Mouse (Mus musculus) adrenal gland, adult (tissue): ENCODE data around the gene Rhof.

Source experiments
- DNase-seq, 2 experiments: peaks; one replicate each; pipeline ENCODE4 v3.0.0; 2022 to 2023; ENCODE audit warnings: low spot score in 1 of 2; ENCODE audit not compliant: inconsistent age in 2 of 2

Rhof gene

GRCm38 (mm10) chr5:123132308-123133071 is at the start of gene Rhof:
TSS of gene Rhof (minus strand) at chr5:123132692.
- peak; percentile 90 to 94 for DNase-seq

DNA sequence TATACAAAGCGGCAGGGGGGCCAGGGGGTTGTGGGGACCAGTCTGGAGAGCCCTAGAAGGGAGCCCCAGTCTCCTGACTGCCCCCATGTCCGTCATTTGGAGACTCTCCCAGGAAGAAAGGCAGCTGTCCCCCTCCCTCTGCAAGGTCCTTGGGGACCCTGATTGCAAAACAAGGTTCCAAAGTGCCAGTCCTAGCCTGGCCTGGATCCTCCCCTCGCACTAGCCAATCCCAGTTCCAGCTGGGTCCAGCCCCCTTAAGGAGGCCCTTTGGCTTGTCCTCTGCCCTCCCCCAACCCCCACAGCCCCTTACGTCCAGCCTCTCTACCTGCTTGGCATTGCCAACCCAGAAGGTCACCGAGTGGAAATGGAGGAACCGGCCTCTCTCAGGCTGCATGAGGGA is 49.0 kb upstream of the Rhof start:
- peak in 1 of 2 experiments; percentile 45 for DNase-seq

DNA sequence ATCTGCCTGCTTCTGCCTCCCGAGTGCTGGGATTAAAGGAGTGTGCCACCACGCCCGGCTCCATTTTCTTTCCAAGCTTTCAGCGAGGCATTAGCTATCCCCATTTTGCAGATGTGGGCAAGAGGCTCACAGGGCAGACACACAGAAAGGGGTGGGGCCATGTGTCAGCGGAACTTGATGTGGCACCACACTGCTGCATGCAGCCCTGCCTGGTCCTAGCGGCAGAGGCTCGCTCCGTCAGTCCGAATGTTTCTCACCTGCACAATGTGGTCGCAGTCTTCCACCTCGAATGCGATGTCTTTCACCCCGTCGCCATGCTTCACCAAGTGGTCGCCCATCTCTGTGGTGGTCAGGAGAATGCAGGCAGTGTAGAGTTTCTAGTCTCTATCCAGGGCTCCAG is 47.9 kb upstream of the Rhof start:
- no peak for DNase-seq

DNA sequence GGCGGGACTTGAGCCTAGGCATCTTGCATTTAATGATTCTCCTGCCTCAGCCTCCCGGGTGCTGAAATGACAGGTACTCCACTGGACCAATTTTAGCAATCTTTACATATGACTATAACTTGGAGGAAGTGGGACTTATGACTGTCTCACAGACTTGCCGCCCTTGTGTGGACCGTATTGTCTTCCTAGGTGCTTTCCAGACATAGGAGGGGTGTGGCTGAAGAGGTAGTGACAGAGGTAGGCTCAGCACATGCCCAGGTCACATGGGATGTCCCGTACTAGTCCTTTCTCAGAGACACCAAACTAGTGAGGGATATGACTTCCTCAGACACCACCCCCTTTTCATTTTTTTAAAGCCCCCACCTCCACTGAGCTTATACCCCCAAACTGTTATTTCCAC is 46.3 kb upstream of the Rhof start:
- DNase-seq = no peak

DNA sequence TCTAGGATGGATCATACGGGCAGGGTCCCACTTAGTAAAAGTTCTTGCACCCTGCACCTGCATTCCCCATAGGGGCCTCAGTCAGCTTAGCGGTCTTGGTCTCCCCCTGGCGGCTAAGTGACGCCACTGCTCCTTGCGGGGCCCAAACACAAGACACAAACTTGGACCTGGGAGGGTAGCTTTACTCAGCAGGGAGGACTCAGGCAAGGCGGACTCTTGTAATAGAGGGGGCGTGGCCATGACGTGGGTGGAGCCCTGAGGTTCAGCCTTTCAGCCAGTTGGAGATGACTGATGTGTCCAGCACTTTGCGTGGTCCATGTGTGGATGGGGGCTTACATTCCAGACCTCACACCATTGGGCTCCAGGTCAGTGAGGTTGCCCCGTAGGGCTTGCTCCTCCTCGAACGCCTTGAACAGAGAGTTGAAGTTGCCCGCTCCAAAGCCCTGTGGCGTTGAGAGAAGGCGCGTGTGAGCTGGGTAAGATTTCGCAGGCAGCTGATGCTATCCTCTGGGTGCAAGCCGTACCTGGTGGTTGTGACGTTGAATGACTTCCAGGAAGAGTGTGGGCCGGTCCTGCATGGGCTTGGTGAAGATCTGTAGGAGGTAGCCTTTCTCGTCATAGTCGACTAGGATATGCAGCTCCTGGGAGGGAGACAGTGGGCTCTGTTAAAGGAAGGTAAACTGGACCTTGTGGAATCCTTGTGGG is 39.3 kb upstream of the Rhof start:
- peak; percentile 86 to 95 for DNase-seq

DNA sequence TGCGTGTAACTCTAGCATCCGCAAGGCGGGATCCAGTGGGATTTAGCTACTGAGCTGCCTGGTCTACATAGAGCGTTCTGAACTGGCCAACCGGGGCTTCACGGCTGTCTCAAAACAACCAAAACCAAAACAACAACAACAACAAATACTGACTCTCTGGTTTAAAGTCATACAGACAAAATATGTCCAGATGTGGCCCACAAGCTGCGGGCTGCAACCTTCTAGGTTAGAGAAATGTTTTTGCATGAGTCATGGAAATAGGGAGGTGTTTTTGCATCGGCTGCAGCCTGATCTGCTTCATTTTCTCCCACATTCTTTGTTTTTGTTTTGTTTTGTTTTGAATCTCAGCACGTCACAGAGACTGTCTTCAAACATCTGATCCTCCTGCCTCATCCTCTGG is 37.9 kb upstream of the Rhof start:
- peak in 1 of 2 experiments; percentile 43 for DNase-seq

DNA sequence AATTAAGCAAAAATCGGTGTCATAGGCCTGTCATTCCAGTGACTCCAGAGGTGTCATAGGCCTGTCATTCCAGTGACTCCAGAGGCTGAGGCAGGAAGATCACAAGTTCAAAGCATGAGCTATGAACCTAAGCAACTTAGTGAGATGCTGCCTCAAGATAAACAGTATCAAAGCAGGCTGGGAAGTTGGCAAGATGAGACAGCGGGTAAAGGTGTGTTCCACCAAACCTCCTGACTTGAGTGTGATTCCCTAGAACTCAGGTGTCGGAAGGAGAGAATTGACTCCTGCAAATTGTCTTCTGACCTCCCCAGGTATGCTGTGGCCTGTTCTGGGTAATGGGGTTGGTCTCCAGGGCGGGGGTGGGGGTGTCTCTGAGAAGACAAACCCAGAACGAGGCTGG is 36.8 kb upstream of the Rhof start, which contains the start of gene Psmd9:
Psmd9 (plus strand) TSS at position 130 of the 400 bp plus-strand sequence.
- peak in 1 of 2 experiments; percentile 18 for DNase-seq

DNA sequence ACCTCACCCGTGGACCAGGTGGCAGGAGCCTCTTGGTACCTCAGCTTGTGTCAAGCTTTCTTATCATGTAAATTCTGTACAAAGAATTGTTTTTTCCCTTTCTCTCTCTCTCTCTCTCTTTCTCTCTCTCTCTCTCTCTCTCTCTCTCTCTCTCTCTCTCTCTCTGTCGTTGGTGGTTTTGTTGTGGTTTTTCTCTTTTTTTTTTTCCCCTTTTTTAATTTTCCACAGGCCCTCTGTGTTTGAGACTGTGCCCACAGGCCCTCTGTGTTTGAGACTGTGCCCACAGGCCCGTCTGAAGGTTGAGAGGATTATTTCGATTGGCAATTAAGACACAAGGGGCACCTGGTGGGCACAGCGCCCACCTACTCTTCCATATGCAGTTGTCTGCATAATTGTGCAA is 35.1 kb upstream of the Rhof start:
- no peak for DNase-seq

DNA sequence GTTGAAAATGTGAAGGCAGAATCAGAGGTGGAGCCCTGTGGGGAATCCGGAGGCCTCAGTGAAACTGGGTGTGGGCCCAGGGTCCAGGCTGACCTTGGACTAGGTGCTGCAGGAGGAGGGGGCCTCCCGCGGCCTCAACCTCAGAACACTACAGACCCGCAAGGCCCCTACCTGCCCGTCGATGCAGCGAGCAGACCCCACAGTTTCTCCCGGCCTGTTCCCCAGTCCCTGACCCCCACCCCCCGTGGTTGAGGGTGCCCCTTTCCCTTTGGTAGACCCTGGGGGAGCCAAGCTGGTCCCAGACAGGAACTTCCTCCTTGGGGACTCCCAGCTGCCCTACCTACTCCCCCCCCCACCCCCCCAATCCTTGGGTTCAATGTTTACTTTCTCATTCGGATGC is 33.9 kb upstream of the Rhof start:
- DNase-seq = peak in 1 of 2 experiments; percentile 28

DNA sequence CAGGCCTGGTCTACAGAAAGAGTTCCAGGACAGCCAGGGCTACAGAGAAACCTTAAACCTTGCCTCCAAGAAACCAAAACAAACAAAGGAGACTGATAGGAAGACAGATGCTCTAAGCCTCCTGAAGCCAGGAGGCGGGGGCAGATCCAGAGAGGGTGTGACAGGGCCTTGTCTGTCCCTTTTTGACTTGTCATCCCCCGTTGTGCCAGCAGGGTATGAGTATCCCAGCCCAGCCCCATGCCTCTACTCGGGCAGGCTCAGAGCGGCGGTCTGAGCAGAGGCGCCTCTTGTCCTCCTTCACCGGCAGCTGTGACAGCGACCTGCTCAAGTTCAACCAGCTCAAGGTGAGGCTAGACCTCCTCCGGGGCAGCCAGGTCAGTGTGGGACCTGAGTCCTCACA is 30.4 kb upstream of the Rhof start:
- peak in 1 of 2 experiments; percentile 45 for DNase-seq

GRCm38 (mm10) chr5:123160341-123160740 is 27.8 kb upstream of the Rhof start:
- peak; percentile 87 to 91 for DNase-seq

DNA sequence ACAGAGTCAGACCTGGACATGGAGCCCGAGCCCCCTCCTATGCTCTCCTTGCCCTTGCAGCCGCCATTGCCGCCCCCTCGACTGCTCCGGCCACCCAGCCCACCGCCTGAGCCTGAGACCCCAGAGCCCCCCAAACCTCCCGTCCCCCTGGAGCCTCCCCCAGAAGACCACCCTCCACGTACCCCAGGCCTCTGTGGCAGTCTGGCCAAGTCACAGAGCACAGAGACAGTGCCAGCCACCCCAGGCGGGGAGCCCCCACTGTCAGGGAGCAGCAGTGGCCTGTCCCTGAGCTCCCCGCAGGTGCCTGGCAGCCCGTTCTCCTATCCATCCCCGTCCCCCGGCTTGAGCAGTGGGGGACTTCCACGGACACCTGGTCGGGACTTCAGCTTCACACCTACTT is 27.4 kb upstream of the Rhof start:
- DNase-seq = no peak

DNA sequence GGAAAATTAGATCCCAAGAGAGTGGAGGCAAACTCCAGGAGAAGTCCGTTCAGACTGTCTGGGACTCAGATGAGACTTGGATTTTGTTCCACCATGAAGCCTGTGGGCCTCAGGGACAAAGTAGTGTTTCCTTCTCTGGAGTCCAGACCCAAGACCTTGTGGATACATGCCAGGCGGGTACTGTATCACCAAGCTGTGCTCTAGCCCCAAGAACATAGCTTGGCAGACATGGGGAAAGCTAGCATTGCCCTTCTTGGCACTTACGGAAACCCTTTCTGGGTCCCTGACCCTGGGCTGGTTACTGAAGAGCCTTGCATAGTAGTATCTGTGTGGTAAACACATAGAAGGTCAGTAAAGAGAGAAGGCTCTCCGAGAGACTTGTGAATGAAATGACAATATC is 27.0 kb upstream of the Rhof start:
- DNase-seq = peak; percentile 78 to 90

DNA sequence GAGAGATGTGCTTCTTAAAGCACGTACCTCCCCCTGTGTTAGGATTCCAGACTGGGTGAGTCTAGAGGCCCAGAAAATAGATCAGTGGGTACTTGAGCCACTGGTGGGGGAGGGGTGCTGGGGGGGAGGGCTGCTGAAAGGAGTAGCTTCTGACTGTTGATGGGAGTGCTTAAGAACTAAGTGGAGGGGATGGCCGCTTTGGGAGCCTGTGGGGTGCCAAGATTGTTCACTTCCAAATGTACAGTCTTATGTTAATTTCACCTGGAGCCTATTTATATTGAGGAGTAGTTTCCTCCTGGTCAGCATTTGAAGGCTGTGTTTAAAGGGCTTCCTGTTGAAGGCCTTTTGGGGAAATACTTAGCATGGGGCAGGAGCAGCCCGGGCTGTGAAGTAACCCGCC is 25.5 kb upstream of the Rhof start:
- DNase-seq = no peak

DNA sequence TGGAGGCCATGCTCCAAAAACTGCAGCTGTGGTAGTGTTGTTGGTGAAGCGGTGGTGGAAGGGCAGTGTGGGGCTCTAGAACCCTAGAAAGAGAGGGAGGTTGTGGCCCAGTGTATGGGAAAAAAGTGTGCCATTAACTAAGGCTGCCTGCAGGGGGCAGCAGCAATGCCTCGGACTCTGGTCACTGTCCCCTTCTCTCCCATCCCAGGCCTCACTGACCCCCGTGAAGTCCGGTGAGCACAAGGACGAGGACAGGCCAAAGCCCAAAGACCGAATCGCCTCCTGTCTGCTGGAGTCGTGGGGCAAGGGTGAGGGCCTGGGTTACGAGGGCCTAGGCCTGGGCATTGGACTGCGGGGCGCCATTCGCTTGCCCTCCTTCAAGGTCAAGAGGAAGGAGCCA is 24.3 kb upstream of the Rhof start:
- DNase-seq = peak in 1 of 2 experiments; percentile 53

- DNase-seq = peak in 1 of 2 experiments; percentile 71
Measured at GRCm38 (mm10) chr5:123155425-123155824, 22.9 kb upstream of the Rhof start.

DNA sequence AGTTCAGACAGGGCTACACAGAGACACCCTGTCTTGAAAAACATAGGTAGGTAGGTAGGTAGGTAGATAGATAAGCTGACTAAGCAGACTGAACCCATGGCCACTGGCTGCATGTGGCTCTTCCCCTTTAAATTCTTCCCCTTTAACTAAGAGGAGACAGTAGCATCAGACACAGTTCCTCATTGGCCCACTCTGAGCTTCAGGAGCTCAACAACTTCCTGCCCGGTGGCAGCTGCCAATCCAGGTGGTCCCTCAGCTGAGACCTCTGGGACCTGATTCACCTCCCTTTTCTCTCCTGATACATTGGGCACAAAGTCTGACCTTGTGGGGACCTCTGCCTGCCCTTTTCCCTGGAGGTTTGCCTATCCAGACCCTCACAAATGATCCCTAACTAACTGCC is 20.4 kb upstream of the Rhof start:
- no peak for DNase-seq

DNA sequence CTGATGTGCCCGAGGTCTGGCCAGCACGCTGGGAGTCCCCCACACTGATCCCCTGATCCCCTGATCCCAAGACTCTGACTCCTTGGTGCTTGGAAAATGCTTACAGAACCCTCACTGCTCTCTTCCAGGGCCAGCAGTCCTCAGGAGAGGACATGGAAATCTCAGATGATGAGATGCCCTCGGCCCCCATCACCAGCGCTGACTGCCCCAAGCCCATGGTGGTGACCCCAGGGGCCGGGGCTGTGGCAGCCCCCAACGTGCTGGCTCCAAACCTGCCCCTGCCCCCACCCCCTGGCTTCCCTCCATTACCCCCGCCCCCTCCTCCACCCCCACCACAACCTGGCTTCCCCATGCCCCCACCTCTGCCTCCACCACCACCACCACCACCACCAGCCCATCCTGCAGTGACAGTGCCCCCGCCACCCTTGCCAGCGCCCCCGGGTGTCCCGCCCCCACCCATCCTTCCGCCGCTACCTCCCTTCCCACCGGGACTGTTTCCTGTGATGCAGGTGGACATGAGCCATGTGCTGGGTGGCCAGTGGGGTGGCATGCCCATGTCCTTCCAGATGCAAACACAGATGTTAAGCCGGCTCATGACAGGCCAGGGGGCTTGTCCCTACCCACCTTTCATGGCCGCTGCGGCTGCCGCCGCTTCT is 19.3 kb upstream of the Rhof start:
- DNase-seq = no peak

- peak in 1 of 2 experiments; percentile 52 for DNase-seq
Measured at GRCm38 (mm10) chr5:123151077-123151476, 18.6 kb upstream of the Rhof start.

DNA sequence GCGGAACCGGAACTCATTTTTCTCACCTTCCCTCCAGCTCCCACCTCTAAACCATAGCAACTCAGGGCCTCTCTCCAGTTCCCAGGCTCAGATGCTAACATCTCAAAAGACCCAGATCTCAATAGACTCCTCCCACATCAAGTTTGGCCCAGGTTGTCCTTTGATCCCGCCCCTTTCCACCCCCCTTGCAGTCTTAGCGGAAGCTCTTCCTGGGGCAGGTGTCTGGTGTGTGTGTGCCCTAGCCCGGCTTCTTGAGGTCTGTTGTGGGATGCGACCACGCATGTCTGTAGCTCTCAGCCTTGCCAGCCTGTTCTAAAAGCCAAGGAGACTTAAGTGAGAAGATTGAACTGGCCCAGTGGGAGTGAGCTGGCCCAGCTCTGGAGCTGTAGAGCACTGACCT is 18.1 kb upstream of the Rhof start:
- no peak for DNase-seq

DNA sequence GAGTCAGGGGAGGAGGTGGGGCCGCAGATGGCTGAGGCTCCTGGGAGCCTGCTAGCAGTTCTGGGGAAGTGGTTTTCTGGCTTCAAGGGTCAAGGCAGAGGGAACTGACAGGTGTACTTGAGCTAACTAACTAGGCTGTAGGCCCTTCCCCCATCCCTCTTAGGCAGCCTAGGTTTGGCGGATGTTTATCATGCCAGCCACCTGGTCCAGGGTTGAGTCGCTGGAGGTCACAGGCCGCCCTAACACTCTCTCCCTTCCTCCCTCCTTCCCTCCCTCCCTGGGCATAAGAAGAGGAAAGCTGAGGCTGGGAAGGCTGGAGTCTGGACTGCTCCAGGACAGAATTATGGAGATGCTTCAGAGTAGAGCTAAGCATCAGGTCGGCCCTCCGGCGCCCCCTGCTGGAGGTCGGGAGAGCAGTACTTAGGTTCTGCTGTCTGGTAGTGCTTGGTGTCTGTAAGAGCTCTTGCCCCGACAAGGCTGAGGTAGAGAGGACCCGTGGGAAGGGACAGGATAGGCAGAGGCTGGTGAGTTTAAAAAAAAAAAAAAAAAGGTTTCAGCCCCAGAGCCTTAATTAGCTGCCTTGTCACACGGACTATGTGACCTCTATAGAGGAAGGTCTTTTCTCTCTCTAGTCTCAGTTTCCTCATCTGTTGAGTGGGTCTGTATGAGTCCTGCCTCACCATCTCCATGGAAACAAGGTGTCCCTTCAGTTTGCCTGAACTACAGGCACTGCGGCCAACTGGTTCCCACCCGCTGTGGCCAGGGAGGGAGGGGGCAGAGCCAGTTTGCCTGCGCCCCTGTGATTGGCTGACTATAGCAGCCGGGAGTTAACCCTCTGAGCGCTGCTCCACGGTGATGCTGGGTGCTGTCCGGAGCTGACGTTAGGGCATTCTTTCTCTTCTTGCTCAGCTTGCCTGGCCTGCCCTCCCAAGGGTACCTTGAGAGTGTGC is 17.2 kb upstream of the Rhof start:
- DNase-seq = peak; percentile 90 to 96
